Mouse (Mus musculus) C2C12 (cell line): ENCODE measurements around the gene A930018P22Rik.

Experiments used
- CEBPB ChIP-seq: IDR thresholded peaks from one replicate; pipeline ENCODE4 v1.6.1; 2011; ENCODE audit warnings: low read depth, mild to moderate bottlenecking, control low read depth, moderate library complexity
- CTCF ChIP-seq: IDR thresholded peaks from one replicate; pipeline ENCODE4 v1.5.1; 2011; ENCODE audit not compliant: control insufficient read depth, insufficient read depth, insufficient read length
- MAX ChIP-seq: IDR thresholded peaks from one replicate; pipeline ENCODE4 v1.6.1; 2011; ENCODE audit warnings: mild to moderate bottlenecking, control low read depth
- MYOD1 ChIP-seq: IDR thresholded peaks from one replicate; pipeline ENCODE4 v1.6.1; 2011; ENCODE audit warnings: low read depth; ENCODE audit not compliant: control insufficient read depth, insufficient read length
- MYOG ChIP-seq: IDR thresholded peaks from one replicate; pipeline ENCODE4 v1.6.1; 2011; ENCODE audit not compliant: control insufficient read depth, insufficient read length; ENCODE audit errors: extremely low read depth
- USF1 ChIP-seq: IDR thresholded peaks from one replicate; pipeline ENCODE4 v1.6.1; 2011; ENCODE audit warnings: low read depth, mild to moderate bottlenecking, control low read depth, moderate library complexity

DNA sequence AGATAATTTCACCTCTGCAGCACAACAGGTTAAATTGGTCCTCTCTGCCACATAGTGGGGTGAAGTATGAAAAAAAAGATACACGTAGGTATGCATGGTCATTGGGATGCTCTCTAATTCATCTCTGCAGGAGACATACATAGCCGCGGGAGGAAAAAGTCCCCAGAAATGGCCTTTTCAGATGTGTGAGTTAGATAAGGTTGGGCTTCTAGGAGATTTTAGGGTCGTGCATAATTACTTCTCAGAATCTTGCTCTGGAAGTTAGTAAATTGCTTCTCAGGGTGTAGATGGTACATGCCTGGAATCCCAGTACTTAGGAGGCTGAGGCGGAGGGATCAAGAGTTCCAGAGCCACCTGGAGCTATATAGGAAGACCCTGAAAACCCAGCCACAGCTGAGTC lies 1.5 kb downstream of the A930018P22Rik start:
- TF ChIP-seq MYOG (no peak), CTCF (no peak), USF1 (no peak), MAX (no peak), CEBPB (no peak), MYOD1 (no peak)
